Mouse (Mus musculus) C2C12 (cell line): Measurements from ENCODE around the gene Ren1.

Experiments
- CEBPB ChIP-seq: IDR thresholded peaks from one replicate; pipeline ENCODE4 v1.6.1; 2011; ENCODE audit warnings: low read depth, mild to moderate bottlenecking, control low read depth, moderate library complexity
- CTCF ChIP-seq: IDR thresholded peaks from one replicate; pipeline ENCODE4 v1.5.1; 2011; ENCODE audit not compliant: control insufficient read depth, insufficient read depth, insufficient read length
- MAX ChIP-seq: IDR thresholded peaks from one replicate; pipeline ENCODE4 v1.6.1; 2011; ENCODE audit warnings: mild to moderate bottlenecking, control low read depth
- MYOG ChIP-seq: IDR thresholded peaks from one replicate; pipeline ENCODE4 v1.6.1; 2011; ENCODE audit not compliant: control insufficient read depth, insufficient read length; ENCODE audit errors: extremely low read depth
- USF1 ChIP-seq: IDR thresholded peaks from one replicate; pipeline ENCODE4 v1.6.1; 2011; ENCODE audit warnings: low read depth, mild to moderate bottlenecking, control low read depth, moderate library complexity

DNA sequence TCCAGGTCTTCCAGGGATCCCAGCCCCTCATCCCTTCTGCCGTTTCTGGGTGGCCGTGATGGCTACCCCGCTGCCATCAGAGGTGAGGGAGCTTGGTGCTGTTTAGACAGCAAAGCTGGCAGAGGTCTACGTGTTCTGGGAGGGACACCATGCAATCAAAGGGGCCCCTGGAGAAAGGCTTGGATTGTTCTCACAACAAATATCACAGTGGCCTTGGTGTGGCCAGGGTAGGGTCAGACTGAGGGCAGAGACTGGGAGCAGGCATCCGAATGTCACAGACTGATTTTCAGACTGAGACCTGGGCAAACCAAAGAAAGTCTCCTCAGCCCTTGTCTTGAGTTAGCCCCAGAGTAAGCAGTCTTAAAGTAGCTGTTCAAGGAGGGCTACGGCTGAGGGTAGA, 21.1 kb downstream of the Ren1 start:
- TF ChIP-seq MYOG (no peak), USF1 (no peak), CTCF (no peak), CEBPB (no peak), MAX (no peak)
